Mouse (Mus musculus) liver, embryonic 14.5 days (tissue): ENCODE measurements around the gene Sipa1l3.

Experiments used
- CTCF ChIP-seq: IDR thresholded peaks from 2 replicates; pipeline ENCODE4 v1.5.1; 2016; ENCODE audit warnings: antibody characterized with exemption, low read depth, control low read depth
- EP300 ChIP-seq: IDR thresholded peaks from 2 replicates; pipeline ENCODE4 v1.6.1; 2016; ENCODE audit warnings: antibody characterized with exemption, low read depth

DNA sequence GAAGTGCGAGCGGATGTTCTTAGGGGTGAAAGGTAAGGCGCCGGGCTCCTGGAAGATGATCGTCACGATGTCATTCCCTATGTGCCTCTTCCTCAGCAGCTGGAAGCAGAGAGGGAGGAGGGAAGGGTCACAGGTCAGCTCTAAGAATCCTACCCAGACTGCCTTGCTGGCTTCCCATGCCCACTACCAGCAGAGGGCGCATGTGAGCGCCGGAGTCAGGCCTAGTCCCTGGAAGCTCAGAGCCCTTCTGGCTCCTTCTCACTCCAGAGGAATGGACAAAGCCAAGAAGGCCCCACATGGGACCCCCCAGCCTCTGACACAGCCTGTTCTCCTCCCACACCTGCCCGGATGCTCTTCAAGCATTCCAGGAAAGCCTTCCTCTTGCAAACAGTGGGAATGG, 135.2 kb downstream of the Sipa1l3 start:
- peak; percentile 97 for TF ChIP-seq CTCF
- no peak for TF ChIP-seq EP300
